Mouse (Mus musculus): Measurements from ENCODE around the gene Dtx3.

Dtx3 gene

DNA sequence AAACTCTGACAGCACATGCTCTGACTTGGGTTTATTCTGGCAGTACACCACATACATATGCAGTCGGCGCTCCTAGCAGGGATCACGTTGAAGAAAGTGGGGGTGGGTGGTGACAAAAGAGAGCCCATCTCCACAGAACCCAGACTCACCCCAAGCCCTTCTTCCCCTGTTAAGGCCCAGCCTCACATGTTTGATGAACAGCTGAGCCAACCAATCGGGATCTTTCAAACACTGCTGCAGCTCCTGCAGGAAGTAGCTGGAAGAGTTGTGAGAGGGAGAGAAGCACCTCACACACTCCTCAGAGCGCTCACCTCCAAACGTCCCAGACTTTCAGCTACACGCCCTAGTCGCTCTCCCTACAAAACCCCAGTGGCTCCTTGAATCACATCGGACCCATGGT lies 10.4 kb downstream of the Dtx3 start:
- no peak for DNase-seq

DNA sequence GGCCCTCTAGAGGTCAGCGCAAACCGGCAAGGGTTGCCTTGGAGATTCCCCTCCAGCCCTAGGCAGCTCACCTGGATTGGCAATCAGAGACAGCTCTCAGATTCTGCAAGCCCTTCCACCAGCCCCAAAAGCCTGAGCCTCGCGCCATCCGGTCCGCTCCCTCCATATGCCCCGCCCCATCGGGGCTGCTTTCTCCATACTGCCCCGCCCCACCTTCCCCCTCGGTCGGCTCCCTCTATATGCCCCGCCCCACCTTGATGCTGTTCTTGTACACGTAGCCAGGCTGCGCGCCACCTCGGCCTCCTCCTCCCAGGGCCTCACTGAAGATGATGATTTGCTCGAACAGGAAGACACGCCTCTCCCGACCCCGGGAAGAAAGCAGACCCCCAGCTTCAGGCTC lies 11.8 kb downstream of the Dtx3 start:
- no peak for DNase-seq

GRCm38 (mm10) chr10:127182624-127183023 lies 12.9 kb downstream of the Dtx3 start:
- no peak for DNase-seq

DNA sequence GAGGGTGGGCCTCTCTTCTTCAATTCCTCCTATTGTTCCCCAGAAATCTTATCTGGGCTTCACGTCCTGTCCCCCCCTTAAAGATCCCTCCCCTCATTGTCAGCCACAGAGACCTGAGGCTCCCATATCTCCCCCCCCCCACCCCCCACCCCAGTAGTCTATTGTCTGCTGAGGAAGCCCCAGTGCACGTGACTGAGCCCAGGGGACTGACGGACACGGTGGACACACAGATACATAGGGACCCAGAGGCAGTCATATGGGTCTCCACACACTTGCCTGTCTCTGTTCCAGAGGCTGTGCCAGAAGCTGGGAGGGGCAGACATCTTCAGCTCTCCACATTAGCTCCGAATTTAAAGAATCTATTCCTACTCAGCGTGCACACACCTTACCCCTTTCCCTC lies 14.0 kb downstream of the Dtx3 start:
- peak in 1 of 2 experiments; percentile 58 for DNase-seq

- DNase-seq: no peak
Observed at GRCm38 (mm10) chr10:127180695-127181047, 14.9 kb downstream of the Dtx3 start.

DNA sequence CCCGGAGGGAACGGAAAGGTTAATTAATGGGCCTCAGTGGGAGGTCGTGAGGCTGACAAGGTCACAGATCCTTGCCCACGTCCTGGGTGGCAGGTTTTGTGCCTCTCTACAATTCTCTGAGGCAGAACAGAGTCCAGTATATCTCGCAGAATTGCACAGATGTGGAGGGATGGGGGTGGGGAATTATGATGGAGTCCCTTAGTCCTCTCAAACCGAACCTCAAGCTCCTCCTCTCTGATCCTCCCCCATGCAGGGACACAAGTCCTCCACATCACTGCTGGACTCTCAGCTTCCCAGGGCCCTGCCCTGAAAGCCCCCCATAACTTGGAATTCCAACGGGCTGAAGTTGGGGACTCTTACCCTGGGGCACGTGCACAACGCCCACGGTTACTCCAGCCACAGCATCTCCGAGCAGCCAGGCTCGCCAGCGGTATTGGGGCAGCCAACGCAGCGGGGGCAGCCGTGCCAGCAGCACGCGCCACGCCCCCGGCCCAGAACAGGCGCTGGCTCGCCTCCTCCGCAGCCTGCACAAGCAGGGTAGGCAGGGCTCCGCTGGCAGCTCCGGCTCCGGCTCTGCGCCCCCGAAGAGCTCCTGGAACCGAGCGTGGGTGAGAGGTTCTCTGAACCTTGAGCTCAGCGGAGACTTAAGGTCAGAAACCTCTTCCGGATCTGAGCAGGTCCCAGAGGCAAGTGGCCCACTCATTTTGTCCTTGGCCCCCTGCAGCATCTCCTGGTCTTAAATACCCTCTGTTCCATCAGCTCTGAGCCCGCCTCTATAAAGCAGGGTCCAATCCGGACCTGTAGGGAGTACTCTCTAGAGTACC lies 15.4 kb downstream of the Dtx3 start, which contains the start of gene Slc26a10:
TSS of gene Slc26a10 (minus strand) at position 775 of the 824 bp plus-strand sequence.
- no peak for DNase-seq

DNA sequence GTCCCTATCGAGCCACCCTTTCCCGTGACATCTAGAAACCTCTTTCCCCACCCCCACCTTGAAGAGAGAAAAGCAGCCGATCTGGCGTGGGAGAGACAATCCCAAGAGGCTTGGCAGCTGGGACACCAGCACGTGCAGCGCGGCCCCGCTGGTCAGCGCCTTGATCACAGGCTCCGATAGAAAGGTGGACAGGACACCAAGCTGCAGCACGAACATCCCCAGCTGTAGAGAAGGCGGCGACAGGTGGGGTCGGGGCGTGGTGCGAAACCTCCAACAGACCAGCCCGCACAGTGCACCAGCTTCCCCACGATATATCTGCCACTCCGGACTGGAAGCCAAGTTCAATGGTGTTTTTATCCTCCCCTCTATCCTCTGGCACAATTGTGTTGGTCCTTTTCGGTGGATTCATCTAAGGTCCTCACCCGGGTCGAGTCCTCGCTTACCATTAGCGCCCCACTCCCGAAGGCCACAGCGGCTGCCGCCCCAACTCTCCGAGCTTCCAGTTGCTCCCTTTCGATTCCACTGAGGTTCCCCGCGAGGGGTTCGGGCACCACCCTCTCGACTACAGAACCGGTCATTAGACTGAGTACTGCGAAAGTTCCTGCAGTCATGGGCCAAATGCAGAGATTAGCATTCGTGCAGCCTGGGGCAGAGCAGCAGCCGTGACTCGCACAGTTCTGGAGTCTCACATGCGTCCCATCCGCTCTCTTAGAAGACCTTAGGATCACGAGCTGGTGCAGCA lies 17.1 kb downstream of the Dtx3 start:
- no peak for DNase-seq

GRCm38 (mm10) chr10:127177719-127178118 lies 17.8 kb downstream of the Dtx3 start:
- DNase-seq: peak; percentile 71 to 86

DNA sequence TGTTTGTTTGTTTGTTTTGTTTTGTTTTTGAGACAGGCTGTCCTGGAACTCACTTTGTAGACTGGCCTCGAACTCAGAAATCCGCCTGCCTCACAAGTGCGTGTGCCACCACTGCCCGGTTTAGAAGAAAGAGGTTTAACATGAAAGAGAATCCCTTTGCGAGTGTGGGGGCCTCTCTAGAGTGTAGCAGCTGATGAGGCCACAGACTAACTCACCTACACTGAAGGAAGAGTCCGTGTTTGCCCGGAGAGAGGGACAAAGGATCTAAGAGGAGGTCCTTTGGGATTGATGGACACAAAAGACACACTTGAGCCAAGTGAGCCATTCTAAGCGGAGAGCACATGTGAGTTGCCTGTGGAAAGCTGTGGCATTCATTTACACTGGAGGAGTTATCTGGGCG lies 18.3 kb downstream of the Dtx3 start:
- no peak for DNase-seq

DNA sequence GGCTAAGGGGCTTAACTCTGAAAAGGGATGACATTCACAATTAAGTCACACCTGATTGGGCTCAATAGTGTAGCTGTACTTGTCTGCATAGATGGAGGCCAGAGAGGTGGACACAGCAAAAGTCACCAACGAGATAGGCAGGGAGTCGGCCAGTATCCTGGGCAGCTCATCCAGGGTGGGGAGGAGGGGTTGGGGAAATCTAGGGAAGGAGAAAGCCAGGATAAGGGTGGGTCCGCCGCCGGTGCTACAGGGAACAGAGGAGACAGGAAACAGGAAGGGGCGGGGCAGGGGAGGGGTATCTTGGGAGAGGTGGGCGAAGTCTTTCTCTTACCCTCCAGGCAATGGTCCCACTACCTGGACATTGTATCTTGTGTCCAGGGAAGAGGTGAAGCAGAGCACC lies 18.8 kb downstream of the Dtx3 start:
- no peak for DNase-seq

GRCm38 (mm10) chr10:127176228-127176627 lies 19.3 kb downstream of the Dtx3 start:
- DNase-seq: no peak

- no peak for DNase-seq
Observed at GRCm38 (mm10) chr10:127174170-127174569, 21.4 kb downstream of the Dtx3 start.

- no peak for DNase-seq
Observed at GRCm38 (mm10) chr10:127173148-127174065, 22.1 kb downstream of the Dtx3 start.

- DNase-seq: no peak
Observed at GRCm38 (mm10) chr10:127171631-127172200, 23.8 kb downstream of the Dtx3 start.

- peak; percentile 80 to 82 for DNase-seq
Observed at GRCm38 (mm10) chr10:127170837-127171272, 24.7 kb downstream of the Dtx3 start.

DNA sequence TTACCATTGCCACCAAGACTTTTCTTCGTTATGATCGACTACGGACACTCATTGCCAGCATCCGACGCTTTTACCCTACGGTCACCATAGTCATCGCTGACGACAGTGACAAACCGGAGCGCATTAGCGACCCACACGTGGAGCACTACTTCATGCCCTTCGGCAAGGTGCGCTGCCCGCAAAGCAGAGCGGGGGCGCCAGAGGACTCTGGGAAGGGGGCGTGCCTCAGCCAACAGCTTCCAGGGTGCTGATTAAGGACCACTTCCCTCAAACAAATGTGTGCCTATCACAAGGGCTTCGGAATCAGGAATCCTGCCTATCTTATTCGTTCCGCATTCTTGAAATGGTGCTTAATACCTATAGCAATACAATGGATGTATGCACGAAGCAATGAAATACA lies 25.5 kb downstream of the Dtx3 start:
- DNase-seq: peak in 1 of 2 experiments; percentile 53

DNA sequence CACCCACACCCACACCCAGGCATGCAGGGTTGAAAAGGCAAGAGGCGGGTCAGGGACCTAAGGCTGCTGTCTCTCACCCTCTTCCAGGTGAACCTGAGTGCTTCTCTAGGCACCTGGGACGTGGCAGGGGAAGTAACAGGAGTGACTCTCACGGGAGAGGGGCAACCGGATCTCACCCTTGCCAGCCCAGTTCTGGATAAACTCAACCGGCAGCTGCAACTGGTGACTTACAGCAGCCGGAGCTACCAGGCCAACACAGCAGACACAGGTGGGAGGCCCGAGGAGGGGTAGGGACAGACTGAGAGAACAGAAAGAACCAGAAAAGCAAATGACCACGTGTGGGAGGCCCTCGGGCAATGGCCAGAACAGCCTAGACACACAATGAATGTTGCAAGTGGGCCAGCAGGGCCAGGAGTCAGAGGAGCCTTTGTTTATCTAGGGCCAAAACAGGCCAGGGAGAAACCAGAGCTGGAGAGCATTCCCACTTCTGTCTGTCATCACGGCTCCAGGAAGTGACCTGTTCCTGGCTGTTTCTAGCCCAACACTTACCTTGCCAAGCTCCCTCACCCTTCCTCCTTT lies 27.8 kb downstream of the Dtx3 start:
- no peak for DNase-seq

- DNase-seq: no peak
Observed at GRCm38 (mm10) chr10:127166771-127167613, 28.5 kb downstream of the Dtx3 start.

DNA sequence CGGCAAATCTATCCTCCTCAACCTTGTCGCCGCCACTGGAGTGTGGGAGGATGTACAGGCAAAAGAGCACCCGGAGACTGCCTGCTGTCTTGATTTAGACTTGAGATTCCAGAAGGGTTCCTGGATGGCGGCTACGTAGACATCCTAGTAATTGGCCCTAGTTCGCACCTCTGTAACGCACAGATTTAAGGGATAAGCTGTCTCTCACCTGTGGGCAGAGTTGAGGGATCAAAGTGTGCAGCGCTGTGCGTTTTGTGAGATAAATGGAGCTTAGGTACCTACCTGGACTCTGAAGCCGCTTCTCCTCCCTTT lies 29.2 kb downstream of the Dtx3 start:
- no peak for DNase-seq

- peak in 1 of 2 experiments; percentile 51 for DNase-seq
Observed at GRCm38 (mm10) chr10:127165654-127166403, 29.7 kb downstream of the Dtx3 start.

GRCm38 (mm10) chr10:127165354-127165653 lies 30.2 kb downstream of the Dtx3 start:
- DNase-seq: peak in 1 of 2 experiments; percentile 52

All from kidney, postnatal 25 days (tissue).